Mouse (Mus musculus): Measurements from ENCODE around the gene Khk. TPM values are rescaled to one million over a fixed set of nuclear protein-coding genes. Genes with fewer than 3 reads are reported as not detected.
A peak's percentile ranks its signal among the peaks of the same experiment; 100 is the strongest.

Khk gene
- polyA plus RNA-seq, 1 experiment from 2014 or later: 5.5 TPM

DNA sequence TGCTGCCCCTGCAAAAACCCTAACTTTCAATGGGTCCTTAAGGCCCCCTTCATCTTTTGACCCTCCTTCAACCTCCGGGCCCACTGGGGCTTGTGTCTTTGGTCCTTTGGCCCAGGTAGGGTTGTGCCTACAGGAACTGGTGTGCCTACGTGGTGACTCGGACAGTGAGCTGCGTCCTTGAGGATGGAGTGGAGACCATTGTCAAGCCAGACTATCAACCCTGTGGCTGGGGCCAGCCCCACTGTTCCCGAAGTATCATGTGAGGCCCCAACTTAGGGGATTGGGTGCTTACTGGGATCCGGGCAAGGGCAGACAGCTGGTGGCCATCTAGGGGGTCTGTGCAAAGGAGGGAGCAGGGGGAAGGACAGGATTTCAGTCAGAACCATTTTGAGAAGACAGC is 6.4 kb upstream of the Khk start:
- peaks cover 28% of the 10 kb centered on the region for H3K4me1 ChIP-seq
- no peak overlapping the region for H3K4me3 ChIP-seq
- H3K27ac ChIP-seq (replicated peaks): no peak overlapping the region
- no peak for ATAC-seq (replicated peaks)
- no peaks in the 10 kb centered on the region for H3K9me3 ChIP-seq
- no peak overlapping the region for H3K4me2 ChIP-seq (replicated peaks)
- no peaks in the 10 kb centered on the region for H3K36me3 ChIP-seq
- no peaks in the 10 kb centered on the region for H3K27me3 ChIP-seq
- WGBS: 89% methylated on average over 6 of the region's 6 CpGs
- no peak overlapping the region for H3K9ac ChIP-seq (replicated peaks)

DNA sequence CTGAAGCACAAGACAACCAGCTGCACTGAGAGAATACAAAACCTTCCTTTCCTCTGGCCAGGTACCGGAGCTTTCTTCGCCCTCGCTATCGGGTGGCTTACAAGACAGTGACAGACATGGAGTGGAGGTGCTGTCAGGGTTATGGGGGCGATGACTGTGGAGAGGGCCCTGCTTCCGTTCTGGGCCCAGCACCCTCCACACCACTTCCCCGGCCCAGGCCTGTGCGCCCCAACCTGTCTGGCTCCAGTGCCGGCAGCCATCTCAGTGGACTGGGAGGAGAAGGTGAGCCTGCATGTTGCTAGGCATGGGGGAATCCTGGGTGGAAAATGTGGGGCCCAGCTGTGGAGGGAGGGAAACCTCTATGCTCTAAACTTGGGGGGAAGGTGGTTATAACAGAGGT is 5.8 kb upstream of the Khk start:
- H3K9ac ChIP-seq (replicated peaks): no peak overlapping the region

DNA sequence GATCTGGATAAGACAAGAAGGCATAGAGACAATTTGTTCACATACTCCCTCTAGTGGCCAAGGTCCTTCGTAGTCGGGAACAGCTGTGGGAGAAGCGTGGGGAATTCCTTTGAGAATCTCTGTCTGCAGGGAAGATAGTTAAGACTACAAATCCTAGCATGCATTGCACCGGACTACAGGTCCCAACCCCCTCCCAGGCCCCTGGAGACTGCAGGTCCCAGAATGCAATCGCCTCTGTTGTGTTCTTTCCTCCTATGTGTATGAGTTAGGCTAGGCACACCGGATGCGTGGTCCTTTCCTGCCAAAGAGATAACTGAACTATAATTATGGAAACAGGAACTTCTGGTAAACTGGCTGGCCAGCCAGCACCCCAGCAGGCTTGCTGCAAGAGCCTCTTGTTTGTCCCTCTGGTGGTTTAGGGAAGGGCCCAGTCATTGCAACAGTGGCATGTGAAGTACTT is 5.2 kb upstream of the Khk start:
- H3K9me3 ChIP-seq: no peaks in the 10 kb centered on the region
- no peak overlapping the region for H3K9ac ChIP-seq (replicated peaks)
- H3K27ac ChIP-seq (replicated peaks): peak overlapping the region; percentile 68
- H3K4me2 ChIP-seq (replicated peaks): 0 out of 2 replicates have a peak overlapping the region, but pooled peaks have one; percentile 2
- H3K4me3 ChIP-seq: no peak overlapping the region
- peak; percentile 92 for ATAC-seq (replicated peaks)
- H3K27me3 ChIP-seq: no peaks in the 10 kb centered on the region
- 2% methylated on average over 7 of the region's 7 CpGs for WGBS
- H3K36me3 ChIP-seq: no peaks in the 10 kb centered on the region
- peaks cover 36% of the 10 kb centered on the region for H3K4me1 ChIP-seq

More for the DNA sequence above, 5.8 kb upstream of the Khk start:
- peak; percentile 62 for ATAC-seq (replicated peaks)
- Histone ChIP-seq H3K27me3 (no peaks in the 10 kb centered on the region), H3K9me3 (no peaks in the 10 kb centered on the region), H3K4me1 (peaks cover 30% of the 10 kb centered on the region), H3K4me3 (no peak overlapping the region), H3K4me2 (replicated peaks) (no peak overlapping the region), H3K27ac (replicated peaks) (peak overlapping the region; percentile 6), H3K36me3 (no peaks in the 10 kb centered on the region)
- WGBS: 74% methylated on average over 9 of the region's 9 CpGs

DNA sequence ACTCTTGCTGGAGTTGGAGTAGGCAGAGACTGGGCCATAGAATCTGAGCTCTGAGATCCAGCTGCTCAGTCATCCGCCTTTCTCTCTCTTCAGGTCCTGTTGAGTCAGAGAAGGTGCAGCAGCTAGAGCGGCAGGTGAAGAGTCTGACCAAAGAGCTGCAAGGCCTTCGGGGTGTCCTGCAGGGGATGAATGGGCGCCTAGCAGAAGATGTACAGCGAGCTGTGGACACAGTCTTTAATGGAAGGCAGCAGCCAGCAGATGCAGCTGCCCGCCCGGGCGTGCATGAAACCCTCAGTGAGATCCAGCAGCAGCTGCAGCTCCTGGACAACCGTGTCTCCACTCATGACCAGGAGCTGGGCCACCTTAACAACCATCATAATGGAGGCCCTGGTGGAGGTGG is 4.4 kb upstream of the Khk start:
- Histone ChIP-seq H3K9ac (replicated peaks) (no peak overlapping the region), H3K4me1 (peaks cover 40% of the 10 kb centered on the region), H3K4me3 (no peak overlapping the region), H3K27me3 (no peaks in the 10 kb centered on the region), H3K36me3 (no peaks in the 10 kb centered on the region), H3K4me2 (replicated peaks) (no peak overlapping the region), H3K9me3 (no peaks in the 10 kb centered on the region), H3K27ac (replicated peaks) (no peak overlapping the region)
- 96% methylated on average over 9 of the region's 9 CpGs for WGBS
- no peak for ATAC-seq (replicated peaks)

DNA sequence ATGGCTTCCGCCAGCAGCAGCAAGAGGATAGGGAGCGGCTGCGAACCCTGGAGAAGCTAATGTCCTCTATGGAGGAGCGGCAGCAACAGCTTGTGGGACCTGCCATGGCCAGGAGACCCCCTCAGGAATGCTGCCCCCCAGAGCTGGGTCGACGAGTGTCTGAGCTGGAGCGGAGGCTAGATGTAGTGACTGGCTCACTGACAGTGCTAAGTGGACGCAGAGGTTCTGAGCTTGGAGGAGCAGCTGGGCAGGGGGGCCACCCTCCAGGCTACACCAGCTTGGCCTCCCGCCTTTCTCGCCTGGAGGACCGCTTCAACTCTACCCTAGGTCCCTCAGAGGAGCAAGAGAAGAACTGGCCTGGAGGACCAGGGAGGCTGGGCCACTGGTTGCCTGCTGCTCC is 3.9 kb upstream of the Khk start:
- H3K9ac ChIP-seq (replicated peaks): no peak overlapping the region
- H3K27ac ChIP-seq (replicated peaks): no peak overlapping the region
- peaks cover 41% of the 10 kb centered on the region for H3K4me1 ChIP-seq
- no peak for ATAC-seq (replicated peaks)
- H3K9me3 ChIP-seq: no peaks in the 10 kb centered on the region
- no peaks in the 10 kb centered on the region for H3K36me3 ChIP-seq
- 93% methylated on average over 11 of the region's 11 CpGs for WGBS
- no peak overlapping the region for H3K4me3 ChIP-seq
- no peak overlapping the region for H3K4me2 ChIP-seq (replicated peaks)
- no peaks in the 10 kb centered on the region for H3K27me3 ChIP-seq

DNA sequence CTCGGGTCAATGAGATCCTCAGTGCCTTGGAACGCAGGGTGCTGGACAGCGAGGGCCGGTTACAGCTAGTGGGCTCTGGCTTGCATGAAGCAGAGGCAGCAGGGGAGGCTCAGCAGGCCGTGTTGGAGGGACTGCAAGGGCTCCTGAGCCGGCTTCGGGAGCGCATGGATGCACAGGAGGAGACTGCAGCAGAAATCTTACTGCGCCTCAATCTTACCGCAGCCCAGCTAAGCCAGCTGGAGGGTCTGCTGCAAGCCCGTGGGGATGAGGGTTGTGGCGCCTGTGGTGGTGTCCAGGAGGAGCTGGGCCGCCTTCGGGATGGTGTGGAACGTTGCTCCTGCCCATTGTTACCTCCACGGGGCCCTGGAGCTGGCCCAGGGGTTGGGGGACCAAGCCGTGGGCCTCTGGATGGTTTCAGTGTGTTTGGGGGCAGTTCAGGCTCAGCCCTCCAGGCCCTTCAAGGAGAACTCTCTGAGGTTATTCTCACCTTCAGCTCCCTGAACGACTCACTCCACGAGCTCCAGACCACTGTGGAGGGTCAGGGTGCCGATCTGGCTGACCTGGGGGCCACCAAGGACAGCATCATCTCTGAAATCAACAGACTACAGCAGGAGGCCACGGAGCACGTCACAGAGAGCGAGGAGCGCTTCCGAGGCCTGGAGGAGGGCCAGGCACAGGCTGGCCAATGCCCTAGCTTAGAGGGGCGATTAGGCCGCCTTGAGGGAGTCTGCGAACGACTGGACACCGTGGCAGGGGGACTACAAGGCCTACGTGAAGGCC is 3.1 kb upstream of the Khk start:
- 86% methylated on average over 31 of the region's 31 CpGs for WGBS
- Histone ChIP-seq H3K9ac (replicated peaks) (no peak overlapping the region), H3K4me3 (no peak overlapping the region), H3K9me3 (no peaks in the 10 kb centered on the region), H3K36me3 (no peaks in the 10 kb centered on the region), H3K4me1 (peaks cover 36% of the 10 kb centered on the region), H3K27me3 (no peaks in the 10 kb centered on the region), H3K4me2 (replicated peaks) (no peak overlapping the region), H3K27ac (replicated peaks) (no peak overlapping the region)
- ATAC-seq (replicated peaks): no peak

DNA sequence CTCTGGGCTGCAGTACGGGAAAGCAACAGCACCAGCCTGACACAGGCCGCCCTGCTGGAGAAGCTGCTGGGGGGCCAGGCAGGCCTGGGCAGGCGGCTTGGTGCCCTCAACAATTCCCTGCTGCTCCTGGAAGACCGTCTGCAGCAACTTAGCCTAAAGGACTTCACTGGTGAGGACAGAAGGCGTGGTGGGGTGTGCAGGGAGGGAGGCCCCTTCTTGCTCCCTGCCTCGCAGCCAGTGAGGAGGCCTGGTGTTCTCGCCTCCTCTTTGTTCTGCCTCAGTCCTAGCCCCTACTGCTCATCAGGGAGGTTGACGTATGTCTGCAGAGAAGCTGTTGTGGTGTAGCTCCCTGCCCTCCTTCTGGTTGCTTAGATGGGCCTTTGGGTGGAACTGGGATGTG is 2.5 kb upstream of the Khk start:
- Histone ChIP-seq H3K36me3 (no peaks in the 10 kb centered on the region), H3K9me3 (no peaks in the 10 kb centered on the region), H3K27ac (replicated peaks) (no peak overlapping the region), H3K4me2 (replicated peaks) (no peak overlapping the region), H3K9ac (replicated peaks) (no peak overlapping the region), H3K27me3 (no peaks in the 10 kb centered on the region), H3K4me3 (no peak overlapping the region), H3K4me1 (peaks cover 31% of the 10 kb centered on the region)
- 83% methylated on average over 8 of the region's 8 CpGs for WGBS
- no peak for ATAC-seq (replicated peaks)

DNA sequence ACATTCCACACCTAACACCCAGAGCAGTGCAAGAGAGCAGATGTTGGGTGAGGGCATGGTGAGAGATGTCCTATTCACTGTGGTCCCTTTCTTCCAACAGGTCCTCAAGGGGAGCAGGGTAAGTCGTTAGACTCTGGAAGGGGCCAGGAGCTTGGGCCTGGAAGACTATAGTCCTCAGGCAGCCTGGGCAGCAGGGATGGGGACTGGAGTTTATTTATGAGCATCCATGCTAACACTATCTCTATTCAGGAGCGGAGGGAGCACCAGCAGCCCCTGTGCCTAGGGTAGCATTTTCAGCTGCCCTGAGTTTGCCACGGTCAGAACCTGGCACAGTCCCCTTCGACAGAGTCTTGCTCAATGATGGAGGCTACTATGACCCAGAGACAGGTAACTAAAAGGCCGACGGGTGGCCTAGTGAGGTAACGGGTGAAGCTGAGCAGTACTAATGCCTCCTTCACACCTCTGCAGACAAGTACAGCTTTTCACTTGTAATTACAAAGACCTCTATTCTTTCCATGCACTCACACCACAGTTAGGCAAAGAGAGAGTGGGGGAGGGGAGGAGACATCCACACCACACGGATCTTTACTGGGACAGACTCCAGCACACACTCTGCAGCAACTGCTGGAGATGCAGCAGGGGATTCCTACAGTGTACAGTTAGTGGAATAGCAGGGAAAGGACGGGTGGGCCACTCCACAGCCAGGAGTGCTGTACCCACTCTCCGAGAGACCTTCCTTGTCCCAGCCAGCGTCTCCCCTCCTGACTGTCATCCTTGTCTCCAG is 1.2 kb upstream of the Khk start:
- no peaks in the 10 kb centered on the region for H3K36me3 ChIP-seq
- WGBS: 52% methylated on average over 11 of the region's 11 CpGs
- H3K9me3 ChIP-seq: no peaks in the 10 kb centered on the region
- ATAC-seq (replicated peaks): no peak
- H3K9ac ChIP-seq (replicated peaks): no peak overlapping the region
- H3K4me2 ChIP-seq (replicated peaks): no peak overlapping the region
- H3K4me3 ChIP-seq: no peak overlapping the region
- H3K27ac ChIP-seq (replicated peaks): no peak overlapping the region; the same call in 1 of the 2 replicates
- peaks cover 29% of the 10 kb centered on the region for H3K4me1 ChIP-seq
- H3K27me3 ChIP-seq: no peaks in the 10 kb centered on the region

DNA sequence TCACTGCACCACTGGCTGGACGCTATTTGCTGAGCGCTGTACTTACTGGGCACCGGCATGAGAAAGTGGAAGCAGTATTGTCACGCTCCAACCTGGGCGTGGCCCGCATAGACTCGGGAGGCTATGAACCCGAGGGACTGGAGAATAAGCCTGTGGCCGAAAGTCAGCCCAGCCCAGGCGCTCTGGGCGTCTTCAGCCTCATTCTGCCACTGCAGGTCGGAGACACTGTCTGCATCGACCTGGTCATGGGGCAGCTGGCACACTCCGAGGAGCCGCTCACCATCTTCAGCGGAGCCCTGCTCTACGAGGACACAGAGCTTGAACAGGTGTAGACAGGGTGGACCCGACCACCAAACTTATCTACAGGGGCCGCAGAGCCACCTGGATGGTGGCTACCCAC is 610 bp upstream of the Khk start:
- Histone ChIP-seq H3K9me3 (no peaks in the 10 kb centered on the region), H3K4me2 (replicated peaks) (no peak overlapping the region), H3K36me3 (no peaks in the 10 kb centered on the region), H3K4me3 (no peak overlapping the region), H3K27ac (replicated peaks) (no peak overlapping the region), H3K4me1 (peaks cover 25% of the 10 kb centered on the region), H3K27me3 (no peaks in the 10 kb centered on the region), H3K9ac (replicated peaks) (no peak overlapping the region)
- peak; percentile 9; the same call in 1 of the 2 replicates for ATAC-seq (replicated peaks)
- WGBS: 62% methylated on average over 19 of the region's 19 CpGs

DNA sequence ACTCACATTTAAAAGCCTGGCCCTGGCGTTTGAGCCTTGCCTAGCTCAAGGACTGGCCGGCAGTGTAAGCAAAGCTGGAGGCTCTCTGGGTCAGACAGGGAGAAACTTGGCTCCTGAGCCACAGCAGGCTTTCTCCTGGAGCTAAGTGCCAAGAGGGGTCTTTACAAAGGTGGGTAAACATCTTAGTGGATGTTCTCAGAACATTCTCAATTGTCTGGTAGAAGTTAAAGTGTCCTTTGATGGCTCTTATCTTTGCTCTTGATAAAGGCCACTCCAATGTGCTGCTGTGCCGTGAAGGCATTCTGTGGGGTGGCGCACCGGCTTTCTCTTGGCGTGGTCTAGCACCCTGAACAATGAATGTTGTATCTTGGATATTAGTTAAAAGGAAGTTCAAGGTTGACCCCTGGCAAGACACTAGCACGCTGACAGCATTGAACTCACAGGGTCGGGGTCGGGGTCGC is 1.4 kb downstream of the Khk start:
- 0 out of 2 replicates have a peak overlapping the region, but pooled peaks have one; percentile 47 for H3K4me3 ChIP-seq
- 77% methylated on average over 10 of the region's 10 CpGs for WGBS
- H3K27ac ChIP-seq (replicated peaks): no peak overlapping the region
- H3K27me3 ChIP-seq: no peaks in the 10 kb centered on the region
- H3K4me1 ChIP-seq: peaks cover 19% of the 10 kb centered on the region
- no peak overlapping the region for H3K9ac ChIP-seq (replicated peaks)
- H3K36me3 ChIP-seq: no peaks in the 10 kb centered on the region
- ATAC-seq (replicated peaks): no peak
- no peak overlapping the region for H3K4me2 ChIP-seq (replicated peaks)
- no peaks in the 10 kb centered on the region for H3K9me3 ChIP-seq

DNA sequence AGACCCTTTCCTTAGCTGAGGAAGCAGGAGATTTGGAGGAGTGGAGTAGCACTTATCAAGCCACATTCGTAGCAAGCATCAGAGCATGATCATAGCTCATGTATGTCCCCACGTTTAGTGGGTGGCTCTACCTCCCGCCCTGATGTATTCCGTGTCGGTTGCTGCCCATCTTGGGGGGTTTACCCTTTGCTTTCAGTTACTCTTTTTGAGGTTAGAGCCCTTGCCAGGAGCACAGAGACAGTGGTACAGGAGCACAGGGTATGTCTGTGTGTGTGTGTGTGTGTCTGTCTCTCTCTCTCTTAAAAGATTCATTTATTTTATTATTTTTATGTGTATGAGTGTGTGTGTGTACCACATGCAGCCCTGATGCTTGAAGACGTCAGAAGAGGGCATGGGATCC is 1.9 kb downstream of the Khk start:
- ATAC-seq (replicated peaks): no peak
- Histone ChIP-seq H3K4me3 (no peak overlapping the region), H3K9ac (replicated peaks) (no peak overlapping the region), H3K4me2 (replicated peaks) (no peak overlapping the region), H3K27me3 (no peaks in the 10 kb centered on the region), H3K27ac (replicated peaks) (no peak overlapping the region), H3K36me3 (no peaks in the 10 kb centered on the region), H3K9me3 (no peaks in the 10 kb centered on the region), H3K4me1 (peaks cover 22% of the 10 kb centered on the region)
- WGBS: 91% methylated on average over 6 of the region's 6 CpGs

DNA sequence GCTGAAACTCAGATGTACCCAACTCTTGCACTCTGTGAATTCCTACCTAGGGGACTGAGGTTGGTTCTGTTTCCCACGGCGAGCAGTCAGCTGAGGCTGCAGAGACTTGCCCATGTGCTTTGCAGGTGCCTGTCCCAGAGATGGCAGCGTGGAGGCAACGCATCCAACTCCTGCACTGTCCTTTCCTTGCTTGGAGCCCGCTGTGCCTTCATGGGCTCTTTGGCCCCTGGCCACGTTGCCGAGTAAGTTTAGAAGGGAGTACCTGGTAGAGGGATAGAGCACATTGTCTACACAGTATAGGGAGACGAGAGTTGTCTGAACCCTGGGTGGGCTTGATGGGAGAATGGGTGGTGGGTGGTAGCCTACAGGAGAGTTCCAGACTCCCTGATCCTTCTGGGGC is 3.4 kb downstream of the Khk start:
- no peaks in the 10 kb centered on the region for H3K9me3 ChIP-seq
- H3K36me3 ChIP-seq: no peaks in the 10 kb centered on the region
- no peak overlapping the region for H3K9ac ChIP-seq (replicated peaks)
- H3K4me1 ChIP-seq: peaks cover 22% of the 10 kb centered on the region
- H3K27ac ChIP-seq (replicated peaks): no peak overlapping the region
- ATAC-seq (replicated peaks): no peak
- no peaks in the 10 kb centered on the region for H3K27me3 ChIP-seq
- no peak overlapping the region for H3K4me3 ChIP-seq
- H3K4me2 ChIP-seq (replicated peaks): no peak overlapping the region
- 78% methylated on average over 8 of the region's 8 CpGs for WGBS
